Mouse (Mus musculus) kidney, embryonic 16.5 days (tissue): ENCODE results near the gene Gm49673. TPM values are rescaled to one million over a fixed set of nuclear protein-coding genes. Genes with fewer than 3 reads are reported as not detected.
A peak's percentile ranks its signal among the peaks of the same experiment; 100 is the strongest.
"Not testable (repeated sequence)": the region's sequence is repeated elsewhere in the genome, so short reads cannot be mapped to it uniquely, and the experiment has no call there.

Experiments
- ATAC-seq: fragments of 200-750 bp; cut with Nextera tagmentation; 2 replicates; pipeline ENCODE4 v1.8.0; 2017; ENCODE audit warnings: moderate TSS enrichment; ENCODE audit not compliant: low FRiP score, low TSS enrichment
- H3K27ac ChIP-seq: fragments of 300-500 bp; sonication (generic); 2 replicates; pipeline ENCODE4 v1.5.1; 2014; ENCODE audit warnings: low read length
- H3K27me3 ChIP-seq: fragments of 300-500 bp; sonication (generic); 2 replicates; pipeline ENCODE4 v1.6.1; 2014; ENCODE audit warnings: low read length, control low read depth, mixed read lengths; ENCODE audit not compliant: insufficient read depth
- H3K36me3 ChIP-seq: fragments of 300-500 bp; sonication (generic); 2 replicates; pipeline ENCODE4 v1.6.1; 2014; ENCODE audit warnings: low read length, control low read depth, mixed read lengths; ENCODE audit not compliant: insufficient read depth
- H3K4me1 ChIP-seq: fragments of 300-500 bp; sonication (generic); 2 replicates; pipeline ENCODE4 v1.6.1; 2014; ENCODE audit warnings: low read length, control low read depth, mixed read lengths; ENCODE audit not compliant: insufficient read depth
- H3K4me2 ChIP-seq: fragments of 300-500 bp; sonication (generic); replicated peaks from 2 replicates; pipeline ENCODE4 v1.6.1; 2014; ENCODE audit warnings: low read depth, low read length
- H3K4me3 ChIP-seq: fragments of 300-500 bp; sonication (generic); 2 replicates; pipeline ENCODE4 v1.5.1; 2014; ENCODE audit warnings: mild to moderate bottlenecking, low read length
- H3K9ac ChIP-seq: fragments of 300-500 bp; sonication (generic); replicated peaks from 2 replicates; pipeline ENCODE4 v1.6.1; 2014; ENCODE audit warnings: low read length
- H3K9me3 ChIP-seq: fragments of 300-500 bp; sonication (generic); 2 replicates; pipeline ENCODE4 v1.6.1; 2016; ENCODE audit warnings: low read length, control low read depth
- WGBS: fragments of 180-500 bp; shearing (Covaris S2); extraction: QIAGEN DNeasy Blood & Tissue Kit; methylation state at CpG from one replicate; pipeline ENCODE4 v1.1.7; 2014; 5-methylcytosine and 5-hydroxymethylcytosine counted together
- polyA plus RNA-seq: library from polyadenylated mRNA; unstranded; fragments of >200 nt; fragmentation: Nextera tagmentation; extraction: Ambion mirVana; gene quantifications from 2 replicates; pipeline ENCODE4 v1.2.1, GENCODE M21; 2015

Gene Gm49673
- polyA plus RNA-seq, 1 experiment from 2014 or later, result 0.22 TPM

GRCm38 (mm10) chr17:8166454-8166853, 18.9 kb upstream of the Gm49673 start:
- not testable (repeated sequence) for ATAC-seq
- WGBS, result 14% methylated on average over 1 of the region's 3 CpGs
- H3K4me3 ChIP-seq, result peak overlapping the region; percentile 56

GRCm38 (mm10) chr17:8165977-8166376, 18.4 kb upstream of the Gm49673 start:
- peak overlapping the region; percentile 64 for H3K9ac ChIP-seq
- H3K4me2 ChIP-seq, result peak overlapping the region; percentile 45
- peak overlapping the region; percentile 56 for H3K4me3 ChIP-seq
- WGBS, result 0% methylated on average over 9 of the region's 11 CpGs
- H3K36me3 ChIP-seq, result peaks cover 17% of the 10 kb centered on the region
- H3K27ac ChIP-seq, ATAC-seq, H3K27me3 ChIP-seq, H3K9me3 ChIP-seq, H3K4me1 ChIP-seq: not testable (repeated sequence)

More at GRCm38 (mm10) chr17:8166454-8166853, 18.9 kb upstream of the Gm49673 start:
- H3K4me2 ChIP-seq, result peak overlapping the region; percentile 45
- H3K9ac ChIP-seq, H3K27me3 ChIP-seq, H3K27ac ChIP-seq, H3K9me3 ChIP-seq, H3K4me1 ChIP-seq: not testable (repeated sequence)
- H3K36me3 ChIP-seq, result peaks cover 20% of the 10 kb centered on the region

- ATAC-seq, H3K27me3 ChIP-seq, H3K9me3 ChIP-seq, H3K27ac ChIP-seq, H3K4me1 ChIP-seq: not testable (repeated sequence)
- Histone ChIP-seq H3K4me3 (peak overlapping the region; percentile 56), H3K9ac (peak overlapping the region; percentile 64), H3K4me2 (peak overlapping the region; percentile 45), H3K36me3 (peaks cover 13% of the 10 kb centered on the region)
- under 1% methylated on average over 31 of the region's 42 CpGs for WGBS
These were observed 18.0 kb upstream of the Gm49673 start for GRCm38 (mm10) chr17:8165608-8165945.

GRCm38 (mm10) chr17:8164701-8165607, 17.4 kb upstream of the Gm49673 start, which contains the start of gene Fgfr1op:
TSS of gene Fgfr1op (plus strand) at chr17:8165501.
- under 1% methylated on average over 14 of the region's 55 CpGs for WGBS

GRCm38 (mm10) chr17:8160969-8161368, 13.4 kb upstream of the Gm49673 start:
- not testable (repeated sequence) for H3K27ac ChIP-seq, H3K9me3 ChIP-seq
- WGBS, result 32% methylated on average over 2 of the region's 3 CpGs

More at GRCm38 (mm10) chr17:8164701-8165607, 17.4 kb upstream of the Gm49673 start, which contains the start of gene Fgfr1op:
- not testable (repeated sequence) for H3K9me3 ChIP-seq, H3K4me1 ChIP-seq, H3K36me3 ChIP-seq, H3K27me3 ChIP-seq
- Histone ChIP-seq H3K27ac (peak within 1 kb of the TSS; percentile 69), H3K4me2 (peak within 1 kb of the TSS; percentile 46), H3K9ac (peak within 1 kb of the TSS; percentile 64), H3K4me3 (peak within 1 kb of the TSS; percentile 56)
- ATAC-seq, result peak; percentile 96

GRCm38 (mm10) chr17:8158627-8159026, 11.0 kb upstream of the Gm49673 start:
- WGBS, result no CpG with 5 or more reads among the region's 1 CpGs

More at GRCm38 (mm10) chr17:8160969-8161368, 13.4 kb upstream of the Gm49673 start:
- H3K4me2 ChIP-seq, H3K4me3 ChIP-seq, H3K36me3 ChIP-seq, H3K9ac ChIP-seq, H3K27me3 ChIP-seq, ATAC-seq, H3K4me1 ChIP-seq: not testable (repeated sequence)

GRCm38 (mm10) chr17:8155982-8156381, 8.4 kb upstream of the Gm49673 start:
- H3K4me3 ChIP-seq, H3K9me3 ChIP-seq, H3K36me3 ChIP-seq, H3K27me3 ChIP-seq, H3K27ac ChIP-seq, H3K9ac ChIP-seq, H3K4me1 ChIP-seq, H3K4me2 ChIP-seq: not testable (repeated sequence)
- no CpG with 5 or more reads among the region's 8 CpGs for WGBS
- 0 out of 2 replicates have a peak, but pooled peaks have one; percentile 29 for ATAC-seq

More at GRCm38 (mm10) chr17:8158627-8159026, 11.0 kb upstream of the Gm49673 start:
- not testable (repeated sequence) for H3K27me3 ChIP-seq, ATAC-seq, H3K36me3 ChIP-seq, H3K4me1 ChIP-seq, H3K9ac ChIP-seq, H3K4me2 ChIP-seq, H3K9me3 ChIP-seq, H3K27ac ChIP-seq, H3K4me3 ChIP-seq

- not testable (repeated sequence) for H3K9me3 ChIP-seq, H3K36me3 ChIP-seq, H3K4me2 ChIP-seq, H3K4me3 ChIP-seq, H3K4me1 ChIP-seq, ATAC-seq, H3K9ac ChIP-seq, H3K27me3 ChIP-seq, H3K27ac ChIP-seq
- WGBS, result 77% methylated on average over 6 of the region's 7 CpGs
These were observed 7.4 kb upstream of the Gm49673 start for GRCm38 (mm10) chr17:8155010-8155409.

- Histone ChIP-seq H3K4me3 (peak overlapping the region; percentile 60), H3K9ac (peak overlapping the region; percentile 67), H3K4me2 (peak overlapping the region; percentile 50)
- not testable (repeated sequence) for H3K36me3 ChIP-seq, H3K4me1 ChIP-seq, H3K27ac ChIP-seq, H3K9me3 ChIP-seq, H3K27me3 ChIP-seq
- WGBS, result 13% methylated on average over 5 of the region's 5 CpGs
- peak; percentile 23; the same call in 1 of the 2 replicates for ATAC-seq
These were observed 657 bp downstream of the Gm49673 start for GRCm38 (mm10) chr17:8146931-8147330.
